In genomic region chr6:148135769-148136382, GRCm38 (mm10) we compare ENCODE assay signal across 7 mouse cellular contexts.
DNase-seq lines count a peak whose midpoint lies in the region; ATAC-seq and TF ChIP-seq lines count a peak whose summit lies in the region.

No protein-coding gene starts in this region.

- peak; percentile 91 for DNase-seq in adrenal gland, postnatal 14 days
- peak; percentile 89 for DNase-seq in embryo, embryonic 11 days
- DNase-seq in heart, adult 18-20 months: peak; percentile 68 to 80
- DNase-seq in limb, embryonic 14.5 days (ENCODE audit: low spot score): peak; percentile 61
- DNase-seq in monocyte, adult 2 months (ENCODE audit: low read depth in 1 of 2, low spot score in 2 of 2): peak; percentile 14 to 15
- DNase-seq in spleen, postnatal 36 days (ENCODE audit: low spot score in 2 of 2): peak; percentile 6 to 27

- no peak overlapping the region for H3K4me3 ChIP-seq in kidney, embryonic 14.5 days (ENCODE audit: low read length)
- no peak overlapping the region for H3K4me3 ChIP-seq in limb, embryonic 14.5 days (replicated peaks; ENCODE audit: low read length)

- no peaks in the 10 kb centered on the region for H3K27me3 ChIP-seq in kidney, embryonic 14.5 days (ENCODE audit: control insufficient read depth, insufficient read depth, low read length)
- no peaks in the 10 kb centered on the region for H3K27me3 ChIP-seq in limb, embryonic 14.5 days (ENCODE audit: control insufficient read depth, insufficient read depth, low read length)

- H3K4me1 ChIP-seq in kidney, embryonic 14.5 days (ENCODE audit: control insufficient read depth, insufficient read depth, low read length): no peaks in the 10 kb centered on the region
- no peaks in the 10 kb centered on the region for H3K4me1 ChIP-seq in limb, embryonic 14.5 days (ENCODE audit: control insufficient read depth, insufficient read depth, low read length)

- no peak overlapping the region for H3K9ac ChIP-seq in kidney, embryonic 14.5 days (ENCODE audit: low read depth, low read length)
- H3K9ac ChIP-seq in limb, embryonic 14.5 days (ENCODE audit: low read depth, low read length, severe bottlenecking): no peak overlapping the region

- no peak overlapping the region for H3K4me2 ChIP-seq in kidney, embryonic 14.5 days (replicated peaks; ENCODE audit: low read depth, low read length)
- no peak overlapping the region for H3K4me2 ChIP-seq in limb, embryonic 14.5 days (replicated peaks; ENCODE audit: low read depth, low read length, severe bottlenecking)

- no peaks in the 10 kb centered on the region for H3K9me3 ChIP-seq in kidney, embryonic 14.5 days (ENCODE audit: control insufficient read depth, low read length)
- no peaks in the 10 kb centered on the region for H3K9me3 ChIP-seq in limb, embryonic 14.5 days (ENCODE audit: control insufficient read depth, low read length)

- 32% methylated on average over 9 of the region's 9 CpGs for WGBS in kidney, embryonic 14.5 days
- WGBS in limb, embryonic 14.5 days: 31% methylated on average over 9 of the region's 9 CpGs

- no peak overlapping the region for H3K27ac ChIP-seq in kidney, embryonic 14.5 days (ENCODE audit: low read depth, low read length)
- no peak overlapping the region for H3K27ac ChIP-seq in limb, embryonic 14.5 days (replicated peaks; ENCODE audit: low read depth, low read length)

- no peak for TF ChIP-seq POLR2A in limb, embryonic 14.5 days (IDR thresholded peaks at IDR 0.05; ENCODE audit: borderline replicate concordance, extremely low read depth, insufficient read depth, insufficient read length)

- H3K36me3 ChIP-seq in kidney, embryonic 14.5 days (ENCODE audit: control insufficient read depth, insufficient read depth, low read length): no peaks in the 10 kb centered on the region
- no peaks in the 10 kb centered on the region for H3K36me3 ChIP-seq in limb, embryonic 14.5 days (ENCODE audit: control insufficient read depth, insufficient read depth, low read length)

- ATAC-seq in kidney, embryonic 14.5 days (ENCODE audit: low FRiP score, low TSS enrichment): peak; percentile 80
- peak; percentile 30; the same call in 1 of the 2 replicates for ATAC-seq in limb, embryonic 14.5 days (ENCODE audit: low FRiP score, low read depth)

Comparison
In these comparisons a context has a peak if more than half of its experiments do, and no peak if none do; other contexts are left out.
1. DNase-seq: peak in every context shown above with its lines; median percentile 91 in adrenal gland, postnatal 14 days; 89 in embryo, embryonic 11 days; 74 in heart, adult 18-20 months; 61 in limb, embryonic 14.5 days; 16 in spleen, postnatal 36 days; 14 in monocyte, adult 2 months.